Comparison of ENCODE assay signal across 20 mouse cellular contexts in the genomic region with DNA sequence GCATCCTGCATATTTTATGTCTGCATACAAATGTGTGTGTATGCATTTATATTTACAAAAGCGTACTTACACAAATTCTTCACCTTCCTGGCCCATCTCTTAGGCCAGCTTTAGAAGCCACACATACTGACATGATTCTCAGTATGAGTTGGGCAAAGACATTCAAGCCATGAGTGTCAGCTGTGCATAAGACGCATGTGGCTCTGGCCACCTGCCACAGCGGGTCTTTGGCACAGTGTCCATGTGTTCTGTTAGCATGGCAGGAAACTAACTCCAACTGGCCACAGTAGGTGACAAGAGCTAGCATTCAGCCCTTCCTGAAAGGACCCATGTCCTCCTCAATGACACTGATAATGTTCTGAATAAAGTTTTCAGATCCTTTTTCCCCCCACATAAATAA. TPM values are rescaled to one million over a fixed set of nuclear protein-coding genes. Genes with fewer than 3 reads are reported as not detected.
DNase-seq lines count a peak whose midpoint lies in the region; ATAC-seq and TF ChIP-seq lines count a peak whose summit lies in the region.
"Had no signal": no experiment of that assay in that cellular context is flagged by ENCODE, and none has a peak within 500 bp of the region (broad histone marks: within the 10 kb centered on the region; RNA-seq: fewer than 3 reads in every experiment).

No protein-coding gene starts in this region.

- no peaks in the 10 kb centered on the region for H3K27me3 ChIP-seq in limb, embryonic 14.5 days (ENCODE audit: control insufficient read depth, insufficient read depth, low read length)
- no peaks in the 10 kb centered on the region for H3K27me3 ChIP-seq in limb, embryonic 10.5 days (ENCODE audit: low read depth, poor library complexity, severe bottlenecking)
- H3K27me3 ChIP-seq: forebrain, embryonic 15.5 days; limb, embryonic 13.5 days; liver, embryonic 15.5 days; midbrain, embryonic 15.5 days; stomach, embryonic 15.5 days had no signal

- no peak overlapping the region for H3K4me2 ChIP-seq in limb, embryonic 14.5 days (replicated peaks; ENCODE audit: low read depth, low read length, severe bottlenecking)
- H3K4me2 ChIP-seq: forebrain, embryonic 15.5 days; limb, embryonic 13.5 days; liver, embryonic 15.5 days; midbrain, embryonic 15.5 days; stomach, embryonic 15.5 days had no signal

- no peaks in the 10 kb centered on the region for H3K9me3 ChIP-seq in limb, embryonic 14.5 days (ENCODE audit: control insufficient read depth, low read length)
- H3K9me3 ChIP-seq in limb, embryonic 10.5 days (replicated peaks): no peaks in the 10 kb centered on the region
- H3K9me3 ChIP-seq: heart, embryonic 10.5 days; limb, embryonic 13.5 days; liver, embryonic 15.5 days; midbrain, embryonic 15.5 days; stomach, embryonic 15.5 days had no signal

- no peak overlapping the region for H3K4me3 ChIP-seq in limb, embryonic 14.5 days (replicated peaks; ENCODE audit: low read length)
- H3K4me3 ChIP-seq in limb, embryonic 10.5 days: no peak overlapping the region
- H3K4me3 ChIP-seq: forebrain, embryonic 15.5 days; heart, embryonic 10.5 days; left cerebral cortex, adult 2 months; limb, embryonic 13.5 days; liver, embryonic 15.5 days; midbrain, embryonic 15.5 days; stomach, embryonic 15.5 days had no signal

- no peak for ATAC-seq in limb, embryonic 14.5 days (ENCODE audit: low FRiP score, low read depth)
- no peak for ATAC-seq in megakaryocyte-erythroid progenitor cell, adult 5-6 weeks (replicated peaks; ENCODE audit: low FRiP score, low TSS enrichment, poor library complexity, severe bottlenecking)
- ATAC-seq: forebrain, embryonic 15.5 days; lung, postnatal 0 days; midbrain, embryonic 15.5 days had no signal

- H3K36me3 ChIP-seq in limb, embryonic 14.5 days (ENCODE audit: control insufficient read depth, insufficient read depth, low read length): no peaks in the 10 kb centered on the region
- H3K36me3 ChIP-seq in limb, embryonic 10.5 days: no peaks in the 10 kb centered on the region
- H3K36me3 ChIP-seq: forebrain, embryonic 15.5 days; heart, embryonic 10.5 days; limb, embryonic 13.5 days; liver, embryonic 15.5 days; midbrain, embryonic 15.5 days; stomach, embryonic 15.5 days had no signal

- H3K4me1 ChIP-seq in limb, embryonic 14.5 days (ENCODE audit: control insufficient read depth, insufficient read depth, low read length): 0 out of 2 replicates have a peak, but pooled peaks cover 8% of the 10 kb centered on the region
- peaks cover 16% of the 10 kb centered on the region for H3K4me1 ChIP-seq in limb, embryonic 10.5 days
- H3K4me1 ChIP-seq: liver, embryonic 15.5 days had no signal

- TF ChIP-seq POLR2A in limb, embryonic 14.5 days (IDR thresholded peaks at IDR 0.05; ENCODE audit: borderline replicate concordance, extremely low read depth, insufficient read depth, insufficient read length): no peak

- intact Hi-C loops in heart, postnatal 10 days (cut with DNase I): no loop called here

- H3K9ac ChIP-seq in limb, embryonic 14.5 days (ENCODE audit: low read depth, low read length, severe bottlenecking): no peak overlapping the region
- H3K9ac ChIP-seq: forebrain, embryonic 15.5 days; limb, embryonic 13.5 days; liver, embryonic 15.5 days; midbrain, embryonic 15.5 days; stomach, embryonic 15.5 days had no signal

- 86% methylated on average over 3 of the region's 3 CpGs for WGBS in limb, embryonic 14.5 days
- 96% methylated on average over 3 of the region's 3 CpGs for WGBS in limb, embryonic 10.5 days

- H3K27ac ChIP-seq in limb, embryonic 14.5 days (replicated peaks; ENCODE audit: low read depth, low read length): no peak overlapping the region
- no peak overlapping the region for H3K27ac ChIP-seq in limb, embryonic 10.5 days
- H3K27ac ChIP-seq: forebrain, embryonic 15.5 days; heart, embryonic 10.5 days; left cerebral cortex, adult 2 months; limb, embryonic 13.5 days; liver, embryonic 15.5 days; midbrain, embryonic 15.5 days; stomach, embryonic 15.5 days had no signal

- DNase-seq in cerebellum, adult 9-10 months: peak; percentile 11
- no peak for DNase-seq in cerebellum, adult 11 months
- DNase-seq in heart, postnatal 10 days: peak; percentile 14 to 24
- DNase-seq in heart, adult 18-20 months: no peak
- DNase-seq in limb, embryonic 14.5 days (ENCODE audit: low spot score): peak; percentile 29
- no peak for DNase-seq in limb, embryonic 10.5 days (ENCODE audit: low spot score)
- peak; percentile 66 to 69 for DNase-seq in cerebellum, postnatal 36 days
- DNase-seq: adrenal gland, adult 8-10 months; heart, postnatal 14 days; kidney, adult 11 months; kidney, postnatal 14 days had no signal

RNA-seq across cellular contexts. Expression of a gene that starts 49.8 kb away (rescaled TPM):
- total RNA-seq in heart, postnatal 10 days (2021): 100 to 1,000 TPM; 223 to 270 TPM
- 100 to 1,000 TPM; 218 to 240 TPM for total RNA-seq in heart, adult 18-20 months (2021)
- 109 and 116 TPM in 2 replicates for polyA plus RNA-seq in limb, embryonic 14.5 days (2012; rRNA removed)
- polyA plus RNA-seq in limb, embryonic 14.5 days (2014; fragmentation: Nextera tagmentation; extraction: Ambion mirVana): 160 and 161 TPM in 2 replicates
- 33.8 and 45.5 TPM in 2 replicates for polyA plus RNA-seq in limb, embryonic 10.5 days (2016; fragmentation: Nextera tagmentation; extraction: Ambion mirVana)
- total RNA-seq in megakaryocyte-erythroid progenitor cell, adult 5-6 weeks (2014; fragmentation: Nextera tagmentation): 27.2 and 33.1 TPM in 2 replicates
- total RNA-seq in megakaryocyte-erythroid progenitor cell, adult 5-6 weeks (2017): 35.3 and 44.1 TPM in 2 replicates

Comparison
In these comparisons a context has a peak if more than half of its experiments do, and no peak if none do; other contexts are left out.
1. DNase-seq: peak in cerebellum, adult 9-10 months (single experiment), heart, postnatal 10 days (2 of 2), limb, embryonic 14.5 days (single experiment) and cerebellum, postnatal 36 days (2 of 2); none in cerebellum, adult 11 months (single experiment), heart, adult 18-20 months (0 of 2) and limb, embryonic 10.5 days (single experiment).
2. RNA of a gene that starts 49.8 kb away (total RNA-seq): 223 to 270 TPM in heart, postnatal 10 days and 218 to 240 TPM in heart, adult 18-20 months; 27.2 to 44.1 TPM in megakaryocyte-erythroid progenitor cell, adult 5-6 weeks; every median in the first group is over 4 times any median in the second.